Mouse (Mus musculus) cerebellum, adult 9-11 months (tissue): Measurements from ENCODE around the gene Chmp4b.

Experiments
- DNase-seq: peaks from one replicate; pipeline ENCODE4 v3.0.0; 2022

Gene Chmp4b

GRCm38 (mm10) chr2:154651363-154651762, at the start of gene Chmp4b:
Chmp4b (plus strand) TSS chr2:154651705.
- no peak for DNase-seq

GRCm38 (mm10) chr2:154603007-154603637, 48.4 kb upstream of the Chmp4b start:
- DNase-seq: no peak

DNA sequence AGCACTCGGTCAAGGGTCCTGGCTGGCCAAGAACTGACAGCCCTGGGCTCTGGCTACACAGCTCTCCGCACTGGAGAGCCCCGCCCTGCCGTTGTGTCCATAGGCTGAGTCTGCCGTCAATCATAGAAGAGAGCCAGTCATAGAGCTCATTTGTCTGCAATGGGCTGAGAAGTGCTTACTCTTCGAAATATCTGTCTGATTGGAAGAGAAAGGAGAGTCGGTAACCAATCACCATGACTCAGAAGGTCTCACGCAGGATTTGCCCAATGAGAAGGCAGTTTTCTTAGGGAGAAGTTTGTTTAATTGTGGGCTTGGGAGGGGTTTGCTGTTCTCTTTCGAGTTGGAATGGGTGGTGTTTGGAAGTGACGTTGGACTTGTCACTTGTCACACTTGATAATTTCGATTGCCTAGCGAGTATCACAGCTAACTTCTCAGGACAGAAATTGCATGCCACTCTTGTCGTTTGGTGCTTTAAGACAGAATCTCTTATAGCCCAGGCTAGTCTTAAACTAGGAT, 47.8 kb upstream of the Chmp4b start, which contains the start of gene Pxmp4:
TSS of gene Pxmp4 (minus strand) at position 71 of the 516 bp plus-strand sequence.
- peak; percentile 99 for DNase-seq

GRCm38 (mm10) chr2:154604156-154604555, 47.3 kb upstream of the Chmp4b start:
- no peak for DNase-seq

- DNase-seq: no peak
Measured at GRCm38 (mm10) chr2:154606965-154607364, 44.5 kb upstream of the Chmp4b start.

- DNase-seq: no peak
Measured at GRCm38 (mm10) chr2:154609050-154609767, 42.3 kb upstream of the Chmp4b start.

DNA sequence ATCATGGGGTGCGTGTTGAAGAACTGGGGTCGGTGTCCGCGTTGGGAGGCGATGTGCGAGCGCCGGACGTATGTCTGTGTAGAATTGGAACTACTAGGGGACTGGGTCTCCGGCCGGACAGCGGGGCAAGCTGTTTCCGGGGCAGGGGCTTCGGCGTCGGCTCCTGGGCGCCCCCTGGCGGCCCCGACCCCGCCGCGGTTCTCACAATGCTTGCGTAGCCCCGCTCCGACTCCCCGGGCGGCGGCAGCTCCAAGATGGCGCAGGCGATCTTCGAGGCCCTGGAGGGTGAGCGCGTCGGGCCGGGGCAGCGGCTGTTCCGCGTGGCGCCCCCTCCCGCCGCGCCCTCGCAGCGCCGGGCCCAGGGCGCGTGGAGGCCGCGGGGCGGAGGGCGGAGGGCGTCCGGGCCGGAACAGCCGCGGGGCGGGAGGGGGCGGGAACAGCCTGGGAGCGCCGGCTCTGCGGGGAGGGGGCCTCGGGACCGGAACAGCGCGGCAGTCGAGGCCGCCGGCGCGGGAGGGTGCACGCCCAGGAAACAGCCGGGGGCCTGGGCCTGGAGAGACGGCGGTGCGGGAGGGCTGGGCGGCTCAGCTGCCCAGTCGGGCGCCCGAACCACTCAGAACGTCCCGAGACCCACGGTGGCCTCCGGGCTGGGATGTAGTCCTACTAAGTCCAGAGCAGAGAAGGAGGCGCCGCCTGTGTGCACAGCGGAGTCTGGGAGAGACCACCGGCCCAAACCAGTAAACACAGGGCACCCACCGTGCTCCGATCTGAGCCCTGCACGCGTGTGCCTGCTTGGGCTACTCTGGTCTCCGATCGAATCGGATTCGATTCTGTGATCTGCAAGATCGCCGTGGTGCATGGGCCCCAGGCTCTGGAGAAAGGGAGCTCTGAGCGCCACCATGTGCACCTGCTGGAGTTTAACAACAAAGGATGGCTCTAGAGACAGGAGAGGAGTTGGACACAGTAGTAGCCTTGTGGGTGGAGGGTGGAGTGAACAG, 38.1 kb upstream of the Chmp4b start, which contains the start of the genes Zfp341 and 4930519P11Rik:
TSS of gene Zfp341 (plus strand) at position 180 of the 998 bp plus-strand sequence.
TSS of gene 4930519P11Rik (minus strand) at position 320 of the 998 bp plus-strand sequence.
- peak; percentile 90 for DNase-seq

DNA sequence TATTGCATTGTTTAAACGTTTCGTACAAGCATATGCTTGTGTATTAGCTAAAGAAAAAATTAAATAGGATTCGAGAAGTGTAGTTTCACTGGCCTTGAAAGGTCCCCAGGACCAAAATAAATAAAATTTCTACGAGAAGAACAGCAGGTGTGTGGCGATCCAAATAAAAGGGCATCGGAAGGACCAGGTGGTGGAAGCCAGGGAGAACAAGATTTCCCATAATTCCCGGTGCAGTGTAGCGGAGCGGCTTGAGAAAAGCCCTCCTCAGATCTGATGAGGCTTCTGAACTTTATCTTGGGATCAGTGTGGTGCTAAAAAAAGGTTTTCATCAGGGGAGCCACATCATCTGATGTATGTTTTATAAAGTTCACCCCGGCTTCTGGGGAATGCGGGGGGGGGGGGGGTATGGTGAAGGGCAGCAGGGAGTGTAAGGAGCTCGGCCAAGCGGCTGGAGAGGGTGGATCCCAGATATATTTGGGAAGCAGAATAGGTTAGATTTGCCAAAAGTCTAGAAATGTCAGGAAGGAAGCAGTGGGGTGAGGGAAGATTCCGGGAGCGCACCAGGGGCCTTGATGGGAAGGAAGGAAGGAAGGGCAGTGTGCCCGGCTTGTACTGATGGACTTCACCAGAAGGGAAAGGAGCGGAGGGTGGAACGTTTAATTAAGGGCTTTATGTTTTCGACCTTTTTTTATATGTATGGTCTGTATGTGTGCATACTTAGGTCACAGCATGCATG, 36.5 kb upstream of the Chmp4b start:
- peak; percentile 66 for DNase-seq

GRCm38 (mm10) chr2:154615674-154616073, 35.8 kb upstream of the Chmp4b start:
- DNase-seq: no peak

DNA sequence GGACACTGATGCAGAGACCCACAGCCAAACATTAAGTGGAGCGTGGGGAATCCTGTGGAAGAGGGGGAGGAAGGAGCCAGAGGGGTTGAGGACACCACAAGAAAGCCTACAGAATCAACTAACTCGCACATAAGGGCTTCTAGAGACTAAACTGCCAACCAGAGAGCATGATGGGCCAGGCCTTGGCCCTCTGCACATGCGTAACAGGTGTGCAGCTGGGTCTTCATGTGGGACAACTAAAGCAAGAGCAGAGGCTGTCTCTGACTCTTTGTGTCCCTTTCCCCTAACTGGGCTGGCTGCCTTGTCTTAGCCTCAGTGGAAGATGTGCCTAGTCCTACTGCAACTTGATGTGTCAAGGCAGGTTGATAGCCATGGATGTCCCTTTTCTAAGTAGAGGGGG, 34.4 kb upstream of the Chmp4b start:
- no peak for DNase-seq

GRCm38 (mm10) chr2:154621684-154622083, 29.8 kb upstream of the Chmp4b start:
- no peak for DNase-seq

DNA sequence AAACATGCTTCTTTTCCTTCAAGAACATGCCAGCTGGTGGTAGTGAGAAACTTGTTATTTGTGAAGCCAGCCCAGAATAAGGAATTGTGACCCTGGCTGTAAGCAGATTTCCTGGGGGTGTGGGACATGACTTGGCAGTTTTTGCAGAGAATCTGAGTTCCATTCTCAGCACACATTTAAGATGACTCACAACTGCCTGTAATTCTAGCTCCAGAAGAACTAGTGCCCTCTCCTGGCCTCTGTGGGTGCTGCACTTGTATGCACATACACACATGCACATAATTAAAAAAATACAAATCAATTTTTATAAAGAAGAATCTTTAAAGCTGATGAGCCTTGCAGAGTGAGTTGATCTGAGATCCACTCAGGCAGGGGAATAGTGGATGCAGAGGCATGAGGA, 27.4 kb upstream of the Chmp4b start:
- DNase-seq: no peak

DNA sequence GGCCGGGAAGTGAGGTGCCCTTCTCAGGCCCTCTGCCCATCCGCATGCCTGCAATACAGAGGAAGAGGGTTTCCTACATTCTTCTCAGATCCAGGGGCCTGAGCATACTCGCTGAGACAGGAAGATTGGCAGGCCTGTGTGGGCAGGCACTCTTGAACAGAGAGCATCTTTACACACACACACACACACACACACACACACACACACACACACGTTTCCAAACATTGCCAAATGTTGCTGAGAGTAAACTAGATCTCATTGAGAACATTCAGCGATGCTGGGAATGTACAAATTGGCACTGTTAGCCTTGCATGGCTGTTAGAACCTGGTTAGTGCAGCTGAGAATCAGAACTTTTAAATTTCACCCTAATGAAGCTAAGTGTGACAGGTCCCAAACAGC, 21.0 kb upstream of the Chmp4b start:
- no peak for DNase-seq

GRCm38 (mm10) chr2:154632203-154632780, 19.2 kb upstream of the Chmp4b start:
- no peak for DNase-seq

GRCm38 (mm10) chr2:154633039-154633742, 18.3 kb upstream of the Chmp4b start:
- no peak for DNase-seq

DNA sequence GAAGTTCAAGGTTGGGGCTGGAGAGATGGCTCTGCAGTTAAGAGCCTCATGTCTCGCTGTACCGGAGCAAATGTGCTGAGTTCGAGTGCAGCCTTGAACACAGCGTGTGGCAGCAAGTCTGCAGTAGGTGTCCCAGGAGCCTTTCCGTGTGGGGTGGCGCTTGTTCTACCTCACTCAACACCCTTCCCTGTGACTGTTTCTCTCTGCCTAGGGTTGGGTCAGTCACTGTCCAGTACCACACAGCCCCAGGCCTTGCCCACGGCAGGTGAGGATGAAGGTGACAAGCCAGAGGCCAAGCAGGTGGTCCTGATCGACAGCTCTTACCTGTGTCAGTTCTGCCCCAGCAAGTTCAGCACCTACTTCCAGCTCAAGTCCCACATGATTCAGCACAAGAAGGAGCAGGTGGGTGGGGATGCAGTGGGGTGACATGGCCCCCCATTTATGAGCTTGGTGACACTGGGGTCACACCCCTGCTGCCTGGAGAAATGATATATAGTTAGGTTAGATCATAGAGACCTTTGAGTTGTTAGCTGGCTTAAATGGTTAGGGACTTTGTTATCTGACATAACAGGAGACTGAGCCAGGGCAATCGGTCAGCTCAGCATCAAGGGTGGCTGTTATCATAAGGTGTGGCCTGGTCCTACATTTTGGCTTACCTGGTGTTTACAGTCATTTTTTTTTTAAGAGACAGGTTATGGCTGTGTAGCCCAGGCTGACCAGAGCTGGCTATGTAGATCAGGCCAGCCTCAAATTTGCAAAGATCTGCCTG, 17.4 kb upstream of the Chmp4b start:
- DNase-seq: no peak

DNA sequence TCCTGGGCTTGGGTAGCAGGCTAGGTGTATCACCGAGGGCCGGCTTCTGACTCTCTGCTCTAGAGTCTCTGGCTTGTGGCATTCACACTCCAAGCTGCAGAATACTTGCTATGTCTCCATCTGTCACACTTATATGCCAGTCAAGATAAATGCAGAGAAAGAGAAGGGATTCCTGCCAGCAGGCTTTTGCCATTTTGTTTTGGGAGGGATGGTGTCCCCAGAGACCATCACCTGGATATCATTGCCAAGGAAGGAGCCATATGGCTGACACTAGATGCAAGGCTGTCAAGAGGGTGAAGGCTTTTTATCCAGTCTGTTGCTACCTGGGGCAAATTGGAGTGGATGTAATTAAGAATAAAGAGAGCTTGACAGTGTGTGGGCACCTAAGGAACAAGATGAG, 15.7 kb upstream of the Chmp4b start:
- no peak for DNase-seq

DNA sequence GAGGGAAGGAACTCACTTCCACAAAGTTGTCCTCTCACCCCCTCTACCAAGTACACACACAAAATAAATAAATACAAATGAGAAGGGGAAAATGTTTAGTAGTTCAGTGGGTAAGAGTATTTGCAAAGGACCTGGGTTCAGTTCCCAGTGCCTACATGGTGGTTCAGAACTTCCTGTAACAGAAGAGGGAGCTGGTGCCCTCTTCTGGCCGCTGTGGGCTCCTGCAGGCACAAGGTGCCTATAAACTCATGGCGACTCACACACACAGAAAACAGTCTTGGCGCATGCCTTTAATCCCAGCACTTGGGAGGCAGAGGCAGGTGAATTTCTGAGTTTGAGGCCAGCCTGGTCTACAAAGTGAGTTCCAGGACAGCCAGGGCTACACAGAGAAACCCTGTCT, 13.0 kb upstream of the Chmp4b start:
- DNase-seq: no peak

DNA sequence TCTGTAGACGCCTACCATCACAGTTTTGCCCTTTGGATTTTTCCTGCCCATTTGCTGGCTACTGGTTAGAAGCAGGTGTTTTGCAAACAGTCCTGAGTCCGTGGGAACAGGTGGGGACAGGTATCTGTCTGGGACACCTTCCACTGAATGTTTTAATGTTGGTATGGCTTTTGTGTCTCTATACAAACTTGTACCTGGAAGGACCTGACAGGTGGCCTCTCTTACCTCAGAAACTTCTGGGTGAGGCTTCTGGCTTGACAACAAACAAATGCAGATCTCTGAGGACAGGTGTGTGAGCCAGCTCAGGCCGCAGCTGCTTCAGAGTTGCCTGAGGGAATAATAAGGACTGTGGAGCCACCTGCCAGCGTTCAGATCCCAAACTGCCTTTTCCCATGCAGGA, 12.4 kb upstream of the Chmp4b start:
- DNase-seq: no peak

GRCm38 (mm10) chr2:154641176-154641575, 10.3 kb upstream of the Chmp4b start:
- DNase-seq: no peak
